Mouse (Mus musculus) adrenal gland, postnatal 4 days (tissue): ENCODE data around the gene Prkn. TPM values are rescaled to one million over a fixed set of nuclear protein-coding genes. Genes with fewer than 3 reads are reported as not detected.

ENCODE experiments used
- DNase-seq, 2 experiments: peaks; one replicate each; pipeline ENCODE4 v3.0.0; 2021 to 2022; ENCODE audit warnings: low spot score in 2 of 2, mixed read lengths in 2 of 2
- total RNA-seq, 2 experiments: library from RNA; stranded (reverse); gene quantifications; 2 replicates each; pipeline ENCODE4 v1.2.3; 2021

The Prkn gene
- total RNA-seq, 2 experiments from 2014 or later = 10.2 to 13.0 TPM

DNA sequence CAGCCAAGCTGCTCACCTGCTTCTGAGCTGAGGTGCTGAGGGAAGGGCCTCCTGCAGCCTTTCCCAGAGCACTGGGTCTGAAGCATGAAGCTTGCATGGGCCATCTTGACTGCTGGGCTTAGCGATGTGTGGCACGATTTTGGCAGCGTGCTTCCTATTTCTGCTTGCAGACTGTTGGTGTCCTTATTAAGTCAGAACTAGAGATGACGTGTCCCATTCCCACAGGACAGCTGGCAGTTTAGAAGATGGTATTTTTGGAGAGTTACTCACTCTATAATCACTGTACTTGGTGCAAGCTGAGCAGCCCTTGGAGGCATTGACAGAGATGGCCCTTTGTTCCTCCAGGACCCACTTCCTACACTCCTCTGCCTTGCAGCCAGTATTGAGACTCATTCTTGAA lies 545.1 kb downstream of the Prkn start:
- DNase-seq = no peak

DNA sequence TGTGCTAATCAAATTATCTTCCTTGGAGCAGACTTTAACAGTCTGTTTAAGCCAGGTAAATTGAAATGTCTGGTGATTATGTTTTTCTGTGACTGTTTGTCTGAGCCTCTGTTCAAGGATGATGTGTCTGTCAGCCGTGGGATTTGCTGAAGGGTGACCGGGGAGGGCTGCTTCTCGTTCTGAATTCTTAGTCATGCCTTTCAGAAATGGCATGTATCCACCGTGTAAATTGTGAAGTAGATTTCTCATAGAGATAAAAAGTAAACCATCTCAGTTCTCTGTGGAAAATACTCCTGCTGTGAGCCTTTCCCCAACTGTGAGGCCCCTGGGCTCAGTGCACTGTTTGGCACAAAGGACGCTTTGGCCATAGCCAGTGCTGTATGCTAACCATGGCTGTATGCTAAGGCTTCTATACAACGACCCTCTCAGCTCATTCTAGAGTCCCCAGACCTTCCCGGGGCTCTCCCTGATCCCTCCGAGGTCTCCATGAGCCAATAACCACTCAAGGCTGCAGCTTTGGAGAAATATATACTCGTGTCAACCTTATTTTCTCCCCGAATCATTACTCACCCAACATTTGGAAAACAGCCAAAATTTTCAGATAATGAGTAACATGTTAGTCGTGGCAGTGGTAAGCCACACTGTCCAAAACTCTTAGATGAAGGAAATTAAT lies 552.6 kb downstream of the Prkn start:
- DNase-seq = peak in 1 of 2 experiments; percentile 3

DNA sequence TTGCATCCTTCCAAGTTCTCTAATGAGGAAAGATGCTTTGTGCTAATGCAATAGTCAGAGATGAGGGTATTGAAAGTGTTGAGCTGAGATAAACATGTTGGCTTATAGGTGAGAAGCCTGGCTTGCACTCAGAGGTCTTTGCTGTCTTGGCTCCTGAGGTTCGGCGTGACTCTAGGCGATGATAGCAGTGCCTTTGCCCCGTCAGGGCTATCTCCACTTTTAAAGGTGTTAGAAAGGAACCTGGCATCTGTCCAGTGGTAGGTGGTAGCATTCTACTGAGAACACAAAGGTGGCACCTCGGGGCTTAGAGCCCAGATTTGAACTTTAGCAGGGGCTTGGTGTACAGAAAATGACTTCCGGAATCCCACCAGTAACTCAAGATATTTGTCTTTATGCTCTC lies 554.4 kb downstream of the Prkn start:
- DNase-seq = no peak

GRCm38 (mm10) chr17:11397678-11398077 lies 557.5 kb downstream of the Prkn start:
- DNase-seq = peak in 1 of 2 experiments; percentile 19

GRCm38 (mm10) chr17:11402225-11402875 lies 562.2 kb downstream of the Prkn start:
- no peak for DNase-seq

GRCm38 (mm10) chr17:11411414-11411813 lies 571.2 kb downstream of the Prkn start:
- DNase-seq = no peak

GRCm38 (mm10) chr17:11413688-11414087 lies 573.5 kb downstream of the Prkn start:
- no peak for DNase-seq

DNA sequence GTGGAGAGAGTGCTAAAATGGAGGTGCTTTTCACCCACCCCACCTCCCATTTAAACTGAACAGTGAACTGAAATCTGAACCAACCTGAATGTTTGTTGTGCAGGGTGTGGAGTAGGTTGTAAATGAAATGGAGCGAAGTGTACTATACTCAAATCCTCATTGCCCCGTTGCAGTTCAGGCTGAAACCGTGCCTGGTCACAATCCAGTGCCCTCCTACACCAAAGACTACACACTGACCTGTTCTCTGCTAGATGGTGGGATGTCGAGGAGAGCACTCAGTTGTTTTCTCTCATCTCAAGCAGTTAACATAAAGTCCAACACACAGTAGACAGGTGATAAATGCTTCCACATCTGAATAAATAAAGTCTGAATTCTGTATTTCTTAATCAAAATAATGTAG lies 574.1 kb downstream of the Prkn start:
- DNase-seq = no peak

DNA sequence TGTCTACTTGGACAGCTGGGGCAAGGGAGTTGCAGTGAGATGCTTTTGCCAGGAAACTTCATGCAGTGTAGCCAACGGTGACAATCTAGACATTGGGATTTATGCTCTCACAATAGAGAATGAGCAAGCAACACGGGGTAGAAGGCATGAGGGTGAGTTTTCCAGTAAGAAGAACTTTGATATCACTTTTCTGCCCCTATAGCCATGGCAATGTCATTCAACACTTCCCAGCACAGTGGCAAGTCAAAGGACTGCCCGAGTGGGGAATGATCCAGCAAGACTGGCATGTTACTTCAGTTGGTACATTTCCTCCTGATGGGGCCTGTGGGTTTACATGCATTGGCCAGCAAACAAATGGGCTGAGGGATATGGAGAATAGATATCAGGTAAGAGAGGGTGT lies 577.0 kb downstream of the Prkn start:
- no peak for DNase-seq

GRCm38 (mm10) chr17:11419484-11419883 lies 579.3 kb downstream of the Prkn start:
- DNase-seq = no peak

GRCm38 (mm10) chr17:11420839-11421238 lies 580.7 kb downstream of the Prkn start:
- no peak for DNase-seq

DNA sequence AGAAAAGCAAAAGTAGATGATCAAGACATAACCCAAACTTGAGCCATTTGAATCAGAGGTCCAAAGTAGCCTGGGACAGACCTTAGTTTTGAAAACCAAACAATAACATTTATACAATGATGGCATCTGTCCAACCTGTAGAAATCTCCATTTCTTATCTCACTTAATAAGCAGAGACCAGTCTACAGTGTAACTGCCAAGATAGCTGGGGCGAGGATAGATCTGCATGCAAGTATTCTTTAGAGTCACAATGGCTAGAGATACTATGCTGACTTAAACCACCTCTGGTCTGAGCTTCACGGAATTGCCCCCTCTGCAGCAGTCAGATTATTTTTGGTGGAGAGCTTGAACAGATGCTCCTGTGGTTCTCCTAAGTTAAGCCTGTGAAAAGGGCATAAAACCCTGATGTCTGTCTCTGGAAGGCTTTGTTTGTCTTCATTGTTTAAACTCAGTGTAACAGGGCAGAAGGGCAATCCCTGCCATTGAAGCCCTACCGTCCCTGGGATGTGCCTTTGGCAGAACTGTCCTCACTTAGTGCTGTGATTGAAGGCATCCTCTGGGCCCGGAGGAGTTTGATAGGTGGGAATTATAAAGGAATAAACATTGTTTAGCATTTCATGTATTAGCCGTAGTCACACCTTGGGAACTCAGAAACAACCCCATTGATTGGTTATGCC lies 581.2 kb downstream of the Prkn start:
- DNase-seq = no peak

DNA sequence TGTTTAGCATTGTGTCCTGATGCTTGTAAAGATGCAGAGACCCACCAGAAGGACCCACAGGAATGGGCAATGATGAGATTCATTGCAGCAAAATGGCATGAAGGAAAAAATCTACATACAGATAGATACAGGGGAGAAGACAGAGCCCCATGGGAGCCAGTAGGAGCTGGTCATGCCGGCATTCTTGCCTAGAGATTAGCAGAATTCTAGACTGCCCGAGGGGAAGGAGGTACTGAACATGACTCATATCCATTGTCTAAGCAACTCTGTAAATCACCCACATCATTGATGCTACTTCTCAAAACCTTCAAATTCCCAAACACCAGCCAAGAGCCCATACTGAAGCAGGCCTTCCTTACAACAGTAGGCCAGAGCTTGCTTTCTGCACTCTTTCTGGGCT lies 591.1 kb downstream of the Prkn start:
- no peak for DNase-seq

DNA sequence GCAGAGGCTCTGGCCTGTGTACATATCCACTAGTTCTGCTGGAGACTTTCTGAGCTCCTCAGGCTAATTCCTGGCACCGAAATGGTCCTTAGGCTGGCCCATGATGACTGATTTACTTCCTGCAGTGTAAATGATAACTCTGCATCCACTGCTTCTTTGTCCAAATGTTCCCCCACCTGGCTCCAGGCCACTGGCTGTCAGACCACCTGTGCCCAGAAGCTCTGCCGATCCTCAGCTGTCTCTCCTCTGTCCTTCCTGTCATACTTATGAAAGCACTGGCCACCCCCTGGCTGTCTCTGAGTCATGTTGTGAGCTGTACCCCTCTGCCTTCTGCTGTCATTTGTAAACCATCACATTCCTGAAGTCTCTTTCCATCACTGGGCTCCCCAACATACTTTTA lies 592.4 kb downstream of the Prkn start:
- DNase-seq = no peak

DNA sequence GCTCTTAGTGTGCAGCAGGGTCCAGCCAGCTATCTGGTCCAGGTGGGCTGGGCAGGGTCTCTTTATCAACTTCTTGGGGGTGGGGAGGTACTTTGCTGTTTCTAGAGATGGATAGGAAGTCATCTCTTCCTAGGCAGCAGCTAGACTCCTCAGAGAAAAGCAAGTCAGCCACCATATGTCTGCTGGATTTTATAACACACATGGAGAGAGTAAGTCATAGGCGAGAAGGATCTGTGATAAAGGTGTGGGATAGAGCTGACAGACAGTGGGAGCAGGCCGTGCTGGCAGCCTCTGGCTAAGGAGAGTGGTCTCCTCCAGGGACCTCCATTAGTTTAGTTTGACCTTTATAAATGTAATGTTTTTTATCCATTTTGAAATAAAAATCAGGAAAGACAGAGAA lies 622.5 kb downstream of the Prkn start:
- DNase-seq = no peak

DNA sequence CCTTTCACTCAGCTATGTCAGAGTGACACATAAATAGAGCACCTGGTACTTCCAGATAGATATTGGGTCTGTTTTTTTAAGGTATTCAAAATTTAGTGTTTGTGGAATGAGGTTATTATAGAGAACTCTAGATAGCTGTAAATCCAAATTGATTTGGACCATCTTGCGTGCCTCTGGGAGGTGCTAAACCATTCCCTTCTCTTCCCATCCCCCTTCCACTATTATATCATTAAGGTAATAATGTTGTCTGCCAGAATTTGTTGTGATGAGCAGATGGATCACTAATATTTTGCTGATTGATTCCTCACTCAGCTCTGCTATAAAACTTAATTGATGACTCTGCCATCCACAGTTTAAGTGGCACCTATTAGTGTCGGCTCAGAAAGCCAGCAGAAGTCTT lies 625.9 kb downstream of the Prkn start:
- no peak for DNase-seq

DNA sequence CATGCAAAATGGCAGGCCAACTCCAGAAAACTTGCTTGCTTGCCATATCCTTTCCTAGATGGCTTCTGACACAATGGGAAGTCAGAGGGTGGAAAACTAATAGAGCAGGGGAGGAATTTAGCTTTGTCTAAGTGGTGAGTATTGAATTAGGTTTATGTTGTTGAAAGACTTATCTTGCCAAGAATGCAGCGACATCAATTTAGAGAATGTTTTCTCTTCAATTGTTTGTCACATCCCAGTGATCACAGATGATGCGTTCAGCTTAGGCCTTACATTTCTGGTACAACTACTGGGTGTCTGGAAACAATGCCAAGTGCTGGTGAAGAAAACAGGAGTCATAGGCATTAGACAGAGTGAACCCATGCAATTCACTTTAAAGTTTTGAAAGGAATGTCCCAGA lies 628.4 kb downstream of the Prkn start:
- no peak for DNase-seq

DNA sequence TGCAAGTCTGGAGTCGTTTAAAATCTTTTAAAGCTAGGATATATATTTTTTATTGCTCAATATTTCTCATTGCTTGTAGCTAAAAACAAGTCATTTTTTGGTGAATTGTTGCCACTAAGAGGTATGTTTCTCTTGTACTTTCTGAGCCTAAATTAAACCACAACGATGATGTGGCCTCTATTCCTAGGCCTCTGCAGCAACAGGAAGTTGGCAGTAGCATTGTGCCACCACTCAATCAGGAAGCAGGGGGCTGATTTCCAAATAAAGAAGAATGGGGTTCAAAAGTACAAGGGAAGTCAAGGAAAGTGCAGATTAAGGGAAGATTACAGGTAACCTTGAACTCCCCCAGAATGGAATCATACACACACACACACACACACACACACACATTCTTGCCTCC lies 642.8 kb downstream of the Prkn start:
- no peak for DNase-seq

DNA sequence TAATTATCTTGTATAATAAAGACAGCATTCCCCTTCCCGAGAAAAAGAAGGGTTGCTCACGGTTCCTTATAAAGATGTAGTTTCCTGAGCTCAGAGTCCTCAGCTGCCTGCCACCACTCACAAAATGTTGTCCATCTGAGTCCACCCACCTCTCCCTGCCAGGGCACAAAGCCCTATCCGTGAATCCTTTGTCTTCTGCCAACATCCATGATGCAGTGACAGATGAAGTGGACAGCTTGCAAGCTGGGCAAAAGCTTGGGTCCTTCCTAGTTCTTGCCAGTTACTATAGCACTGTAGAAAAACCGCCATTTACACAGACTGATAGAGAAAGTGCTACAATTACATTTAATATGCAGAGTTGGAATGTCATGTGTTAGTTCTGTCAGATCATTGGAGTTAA lies 649.9 kb downstream of the Prkn start:
- DNase-seq = no peak

DNA sequence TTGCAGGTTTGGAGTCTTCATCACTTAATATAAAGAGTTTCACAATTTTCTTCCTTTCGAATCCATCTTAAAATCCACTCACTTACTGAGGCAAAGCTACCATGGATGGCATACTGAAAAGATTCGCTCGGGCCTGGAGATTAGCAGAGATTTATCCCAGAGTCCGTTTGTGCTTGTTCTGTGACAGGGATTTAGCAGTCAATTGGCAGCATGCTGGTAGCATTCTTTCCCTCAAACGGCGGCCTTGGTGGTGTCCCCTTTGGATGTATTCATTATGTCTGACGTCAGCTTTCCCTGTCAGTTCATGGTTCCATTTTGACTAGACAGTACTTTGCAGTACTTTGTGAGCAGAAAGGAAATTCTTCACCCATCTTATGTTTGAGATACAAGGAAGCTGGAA lies 662.4 kb downstream of the Prkn start:
- DNase-seq = no peak

DNA sequence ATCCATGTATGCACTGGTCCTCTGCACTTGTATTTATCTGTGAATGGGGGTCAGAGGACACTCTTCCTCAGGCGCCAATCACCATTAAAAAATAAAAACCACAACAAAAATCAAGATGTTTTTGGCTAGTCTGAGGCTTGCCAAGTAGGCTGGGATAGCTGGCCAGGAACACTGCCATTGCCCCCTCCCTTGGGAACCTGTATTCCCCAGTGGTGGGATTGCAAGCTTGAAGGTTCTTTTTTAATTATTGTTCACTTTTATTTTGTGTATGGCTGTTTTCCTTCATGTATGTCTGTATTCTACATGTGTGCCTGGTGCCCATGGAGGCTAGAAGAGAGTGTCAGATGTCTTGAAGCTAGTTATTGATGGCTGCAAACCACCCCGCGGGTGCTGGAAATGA lies 664.3 kb downstream of the Prkn start:
- no peak for DNase-seq

GRCm38 (mm10) chr17:11507082-11507481 lies 666.9 kb downstream of the Prkn start:
- no peak for DNase-seq

- no peak for DNase-seq
Measured at GRCm38 (mm10) chr17:11510081-11510480, 669.9 kb downstream of the Prkn start.
